Mouse (Mus musculus): ENCODE results near the gene Nckap5.

- TF ChIP-seq CTCF (IDR thresholded peaks at IDR 0.05; ENCODE audit: control insufficient read depth, insufficient read depth, insufficient read length) (no peak), MAX (IDR thresholded peaks at IDR 0.05) (no peak), MYOD1 (IDR thresholded peaks at IDR 0.05; ENCODE audit: control insufficient read depth, insufficient read length, low read depth) (no peak), CEBPB (IDR thresholded peaks at IDR 0.05; ENCODE audit: low read depth) (no peak)
Measured at GRCm38 (mm10) chr1:126364556-126364955, 466.0 kb downstream of the Nckap5 start.

Measured in C2C12 (cell line).